Mouse (Mus musculus) MEL (cell line): ENCODE data around the gene Cdca4. TPM values are rescaled to one million over a fixed set of nuclear protein-coding genes. Genes with fewer than 3 reads are reported as not detected.

Source experiments
- DNase-seq: peaks from one replicate; pipeline ENCODE4 v3.0.0; 2011; ENCODE audit warnings: low read depth, low spot score
- H3K27ac ChIP-seq: 2 replicates; pipeline ENCODE4 v1.5.1; 2012; ENCODE audit warnings: low read depth, mild to moderate bottlenecking, control low read depth, low read length, moderate library complexity; ENCODE audit not compliant: control insufficient read depth
- H3K27me3 ChIP-seq, 2 experiments: fragments of 150-350 bp in 1 of 2; sonication (generic) in 1 of 2; 2 replicates each; pipeline ENCODE4 v1.6.1; 2012; ENCODE audit warnings: low read length in 2 of 2, mild to moderate bottlenecking in 2 of 2, improper control_type of control experiment in 1 of 2, moderate library complexity in 1 of 2; ENCODE audit not compliant: insufficient read depth in 2 of 2, control insufficient read depth in 1 of 2
- H3K36me3 ChIP-seq, 2 experiments: 2 replicates each; pipeline ENCODE4 v1.6.1; 2012 to 2014; ENCODE audit warnings: low read length in 2 of 2, improper control_type of control experiment in 1 of 2, inconsistent platforms in 1 of 2, mild to moderate bottlenecking in 1 of 2; ENCODE audit not compliant: insufficient read depth in 2 of 2, control insufficient read depth in 1 of 2
- H3K4me1 ChIP-seq, 2 experiments: fragments of 150-350 bp in 1 of 2; sonication (generic) in 1 of 2; 2 replicates each; pipeline ENCODE4 v1.6.1; 2012; ENCODE audit warnings: low read length in 2 of 2, improper control_type of control experiment in 1 of 2, mild to moderate bottlenecking in 1 of 2; ENCODE audit not compliant: insufficient read depth in 2 of 2, control insufficient read depth in 1 of 2
- H3K4me3 ChIP-seq, 2 experiments: fragments of 150-350 bp in 1 of 2; sonication (generic) in 1 of 2; 2 replicates each; pipeline ENCODE4 v1.5.1; 2012; ENCODE audit warnings: low read depth in 2 of 2, low read length in 2 of 2, mild to moderate bottlenecking in 2 of 2, moderate library complexity in 2 of 2, control low read depth in 1 of 2, improper control_type of control experiment in 1 of 2; ENCODE audit not compliant: control insufficient read depth in 1 of 2, insufficient read depth in 1 of 2
- H3K79me2 ChIP-seq: 2 replicates; pipeline ENCODE4 v1.6.1; 2012; ENCODE audit warnings: mild to moderate bottlenecking, low read length, moderate library complexity; ENCODE audit not compliant: control insufficient read depth, poor library complexity, insufficient read depth
- H3K9ac ChIP-seq: 2 replicates; pipeline ENCODE4 v1.6.1; 2012; ENCODE audit warnings: low read depth, mild to moderate bottlenecking, control low read depth, low read length, moderate library complexity; ENCODE audit not compliant: control insufficient read depth, poor library complexity, severe bottlenecking
- H3K9me3 ChIP-seq: fragments of 150-350 bp; sonication (generic); replicated peaks from 2 replicates; pipeline ENCODE4 v1.6.1; 2012; ENCODE audit warnings: mild to moderate bottlenecking, low read length, improper control_type of control experiment, moderate library complexity; ENCODE audit not compliant: insufficient read depth
- CHD1 ChIP-seq: IDR thresholded peaks from 2 replicates; pipeline ENCODE4 v1.6.1; 2012; ENCODE audit warnings: low read depth, mild to moderate bottlenecking, inconsistent platforms, low read length, improper control_type of control experiment
- E2F4 ChIP-seq: IDR thresholded peaks from 2 replicates; pipeline ENCODE4 v1.6.1; 2011; ENCODE audit warnings: low read depth, low read length, improper control_type of control experiment, borderline replicate concordance
- ELF1 ChIP-seq: IDR thresholded peaks from 2 replicates; pipeline ENCODE4 v1.6.1; 2014; ENCODE audit warnings: low read depth, mild to moderate bottlenecking, inconsistent platforms, low read length, improper control_type of control experiment, moderate library complexity
- ETS1 ChIP-seq: IDR thresholded peaks from 2 replicates; pipeline ENCODE4 v1.6.1; 2012; ENCODE audit warnings: low read depth, mild to moderate bottlenecking, inconsistent platforms, low read length, improper control_type of control experiment, moderate library complexity
- HCFC1 ChIP-seq: IDR thresholded peaks from 2 replicates; pipeline ENCODE4 v1.6.1; 2012; ENCODE audit warnings: low read depth, mild to moderate bottlenecking, inconsistent platforms, low read length, improper control_type of control experiment, moderate library complexity
- JUND ChIP-seq: IDR thresholded peaks from 2 replicates; pipeline ENCODE4 v1.6.1; 2011; ENCODE audit warnings: low read depth, mild to moderate bottlenecking, improper control_type of control experiment, low read length
- KAT2A ChIP-seq: conservative IDR thresholded peaks from 2 replicates; pipeline ENCODE4 v1.6.1; 2012; ENCODE audit warnings: low read depth, low read length, improper control_type of control experiment, inconsistent platforms
- MAZ ChIP-seq: IDR thresholded peaks from 2 replicates; pipeline ENCODE4 v1.6.1; 2012; ENCODE audit warnings: low read depth, mild to moderate bottlenecking, inconsistent platforms, low read length, improper control_type of control experiment
- MXI1 ChIP-seq: IDR thresholded peaks from 2 replicates; pipeline ENCODE4 v1.6.1; 2011; ENCODE audit warnings: mild to moderate bottlenecking, low read depth, low read length, improper control_type of control experiment
- NELFE ChIP-seq: IDR thresholded peaks from 2 replicates; pipeline ENCODE4 v1.6.1; 2011; ENCODE audit warnings: low read depth, low read length, improper control_type of control experiment
- NRF1 ChIP-seq: IDR thresholded peaks from 2 replicates; pipeline ENCODE4 v1.6.1; 2014; ENCODE audit warnings: low read depth, mild to moderate bottlenecking, inconsistent platforms, low read length, improper control_type of control experiment, moderate library complexity; ENCODE audit not compliant: poor library complexity, insufficient read depth, severe bottlenecking
- POLR2A ChIP-seq, 2 experiments: IDR thresholded peaks; 2 replicates each; pipeline ENCODE4 v1.6.1; 2011 to 2012; ENCODE audit warnings: low read length in 2 of 2, mild to moderate bottlenecking in 2 of 2, control low read depth in 1 of 2, improper control_type of control experiment in 1 of 2, low read depth in 1 of 2, moderate library complexity in 1 of 2; ENCODE audit not compliant: control insufficient read depth in 1 of 2, insufficient read depth in 1 of 2, poor library complexity in 1 of 2
- SIN3A ChIP-seq: IDR thresholded peaks from 2 replicates; pipeline ENCODE4 v1.6.1; 2012; ENCODE audit warnings: low read length, improper control_type of control experiment, inconsistent platforms
- SMC3 ChIP-seq: IDR thresholded peaks from 2 replicates; pipeline ENCODE4 v1.6.1; 2011; ENCODE audit warnings: low read depth, low read length, improper control_type of control experiment
- TAL1 ChIP-seq: IDR thresholded peaks from 2 replicates; pipeline ENCODE4 v1.6.1; 2012; ENCODE audit warnings: mild to moderate bottlenecking, inconsistent platforms, low read length, moderate library complexity, mixed read lengths
- TBP ChIP-seq: IDR thresholded peaks from 2 replicates; pipeline ENCODE4 v1.8.0; 2011; ENCODE audit warnings: low read depth, low read length, improper control_type of control experiment
- TCF12 ChIP-seq: IDR thresholded peaks from 2 replicates; pipeline ENCODE4 v1.6.1; 2014; ENCODE audit warnings: low read depth, mild to moderate bottlenecking, inconsistent platforms, low read length, improper control_type of control experiment, moderate library complexity
- ZMIZ1 ChIP-seq: IDR thresholded peaks from 2 replicates; pipeline ENCODE4 v1.6.1; 2012; ENCODE audit warnings: low read depth, mild to moderate bottlenecking, inconsistent platforms, low read length, improper control_type of control experiment, moderate library complexity
- polyA plus RNA-seq, 2 experiments: library from polyadenylated mRNA; stranded (reverse) in 1 of 2; unstranded in 1 of 2; fragments of >175 nt in 1 of 2; fragments of >200 nt in 1 of 2; gene quantifications; 2 replicates each; pipeline versions ENCODE4 v1.2.1 to v1.2.4; 2012; ENCODE audit warnings: low replicate concordance in 2 of 2, low read depth in 1 of 2; ENCODE audit not compliant: insufficient read length in 2 of 2, insufficient read depth in 1 of 2, missing spikeins in 1 of 2
- total RNA-seq: library from RNA; depleted of rRNA; stranded (reverse); fragments of 300-350 nt; gene quantifications from 2 replicates; pipeline ENCODE4 v1.2.3, GENCODE M21; 2012

Gene Cdca4
- total and polyA plus RNA-seq, 3 experiments: 274 to 279 TPM; not detected in 1

- Histone ChIP-seq H3K27ac (no peak overlapping the region), H3K79me2 (no peaks in the 10 kb centered on the region), H3K9me3 (no peaks in the 10 kb centered on the region), H3K4me3 (no peak overlapping the region), H3K27me3 (no peaks in the 10 kb centered on the region), H3K36me3 (peaks cover 0 to 5% of the 10 kb centered on the region in 2 experiments; a peak in 1 of 4 replicates), H3K9ac (no peak overlapping the region), H3K4me1 (peaks cover 5 to 30% of the 10 kb centered on the region in 2 experiments)
- TF ChIP-seq ZMIZ1 (no peak), ETS1 (peak; percentile 19; the same call in 1 of the 2 replicates), TAL1 (0 out of 2 replicates have a peak, but pooled peaks have one; percentile 6)
- peak; percentile 35 for DNase-seq
Measured at GRCm38 (mm10) chr12:112861911-112862321, 32.7 kb upstream of the Cdca4 start.

- no peaks in the 10 kb centered on the region for H3K79me2 ChIP-seq
- DNase-seq: peak; percentile 70
- H3K9ac ChIP-seq: peak overlapping the region; percentile 50
- H3K4me1 ChIP-seq: peaks cover 5 to 30% of the 10 kb centered on the region in 2 experiments
- peaks cover 0 to 5% of the 10 kb centered on the region in 2 experiments; a peak in 1 of 4 replicates for H3K36me3 ChIP-seq
- peak overlapping the region; percentile 47 to 73 for H3K4me3 ChIP-seq
- TF ChIP-seq NRF1 (0 out of 2 replicates have a peak, but pooled peaks have one; percentile 25), E2F4 (no peak), SMC3 (no peak), SIN3A (peak; percentile 67; the same call in 1 of the 2 replicates), NELFE (peak; percentile 44), HCFC1 (0 out of 2 replicates have a peak, but pooled peaks have one; percentile 57), POLR2A (IDR thresholded peaks at IDR 0.05; ENCODE audit: control insufficient read depth in 1 of 2, insufficient read depth in 1 of 2, low read depth in 1 of 2, low read length in 2 of 2, poor library complexity in 1 of 2) (peak in 1 of 2 experiments; percentile 36; a peak in 1 of 4 replicates), ETS1 (peak; percentile 87), KAT2A (no peak), ELF1 (peak; percentile 86), MAZ (peak; percentile 75; the same call in 1 of the 2 replicates), MXI1 (no peak; the same call in none of the 2 replicates), CHD1 (no peak), TBP (peak; percentile 39; the same call in 1 of the 2 replicates), JUND (no peak), TCF12 (peak; percentile 46; the same call in 1 of the 2 replicates)
- no peaks in the 10 kb centered on the region for H3K27me3 ChIP-seq
- H3K27ac ChIP-seq: no peak overlapping the region; the same call in 1 of the 2 replicates
- no peaks in the 10 kb centered on the region for H3K9me3 ChIP-seq
Measured at GRCm38 (mm10) chr12:112860765-112861164, 31.5 kb upstream of the Cdca4 start.
